Mouse (Mus musculus): ENCODE measurements around the gene Wbp2nl.
A peak's percentile ranks its signal among the peaks of the same experiment; 100 is the strongest.
"Not testable (repeated sequence)": the region's sequence is repeated elsewhere in the genome, so short reads cannot be mapped to it uniquely, and the experiment has no call there.

The Wbp2nl gene

DNA sequence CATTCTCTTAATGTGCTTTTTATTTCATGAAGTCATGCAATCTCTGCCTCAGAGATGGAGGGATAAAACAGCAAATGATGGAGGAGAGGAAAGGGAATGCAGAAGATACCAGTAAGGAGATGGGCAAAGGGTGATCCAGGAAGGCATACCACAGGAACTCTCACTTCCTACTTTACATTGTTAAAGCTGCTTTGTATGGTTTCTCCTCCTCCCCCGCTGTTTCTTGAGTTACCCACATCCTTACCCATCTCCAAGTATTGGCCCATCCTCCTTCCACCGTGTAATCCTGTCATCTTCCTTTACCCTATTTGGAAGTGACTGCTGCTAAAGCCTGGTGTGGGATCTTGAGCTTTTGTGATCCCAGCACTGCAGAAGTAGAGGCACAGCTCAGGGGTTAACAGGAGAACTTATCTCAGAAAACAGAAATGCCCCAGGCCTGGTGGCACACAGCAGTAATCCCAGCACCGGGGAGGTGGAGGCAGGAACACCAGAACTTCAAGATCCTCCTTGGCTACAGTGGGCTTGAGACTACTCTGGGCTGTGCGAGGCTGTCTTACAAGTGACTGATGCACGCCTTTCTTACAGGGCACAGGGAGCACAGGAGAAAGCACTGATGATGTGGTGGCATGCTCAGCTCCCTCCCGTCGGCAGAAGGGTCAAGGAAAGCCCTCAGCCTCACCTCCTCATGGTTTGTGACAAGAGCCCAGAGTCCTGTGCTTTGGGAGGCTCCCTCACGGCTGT is 49.7 kb downstream of the Wbp2nl start:
- no peak for DNase-seq (ENCODE audit: low read depth)

DNA sequence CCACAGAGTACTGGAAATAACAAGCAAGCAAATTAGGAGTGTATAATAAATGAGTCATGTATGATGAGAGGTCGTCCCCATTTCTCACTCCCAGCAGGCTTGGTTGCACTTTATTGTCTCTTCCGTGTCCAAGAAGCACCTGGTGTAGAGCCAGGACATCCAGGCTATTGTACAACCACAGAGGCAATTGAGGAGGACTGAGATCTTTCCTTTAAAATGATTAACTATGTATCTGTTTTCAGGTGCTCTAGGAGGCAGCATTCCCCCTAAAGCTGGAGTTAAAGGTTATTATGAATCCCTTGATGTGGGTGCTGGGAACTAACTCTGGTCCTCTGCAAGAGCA is 50.2 kb downstream of the Wbp2nl start:
- DNase-seq (ENCODE audit: low read depth) = no peak

DNA sequence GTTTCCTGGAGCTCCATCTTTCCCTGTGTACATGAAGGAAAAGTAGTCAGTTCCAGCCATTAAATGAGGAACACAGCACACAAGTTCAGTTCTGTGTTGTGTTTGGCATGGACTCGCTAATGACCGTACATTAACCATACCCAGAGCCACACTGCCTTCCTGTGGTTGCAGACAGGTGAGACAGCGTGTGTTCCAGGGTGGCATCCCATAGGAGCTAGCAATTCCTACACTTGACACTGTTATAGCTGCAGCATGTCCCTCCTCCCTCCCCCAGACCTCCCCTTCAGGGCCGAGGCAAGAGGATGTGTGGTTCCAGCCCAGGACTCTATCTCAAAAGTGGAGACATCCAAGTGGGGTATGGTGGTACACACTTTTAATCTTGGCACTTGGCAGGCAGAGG is 51.6 kb downstream of the Wbp2nl start:
- DNase-seq (ENCODE audit: low read depth) = no peak

DNA sequence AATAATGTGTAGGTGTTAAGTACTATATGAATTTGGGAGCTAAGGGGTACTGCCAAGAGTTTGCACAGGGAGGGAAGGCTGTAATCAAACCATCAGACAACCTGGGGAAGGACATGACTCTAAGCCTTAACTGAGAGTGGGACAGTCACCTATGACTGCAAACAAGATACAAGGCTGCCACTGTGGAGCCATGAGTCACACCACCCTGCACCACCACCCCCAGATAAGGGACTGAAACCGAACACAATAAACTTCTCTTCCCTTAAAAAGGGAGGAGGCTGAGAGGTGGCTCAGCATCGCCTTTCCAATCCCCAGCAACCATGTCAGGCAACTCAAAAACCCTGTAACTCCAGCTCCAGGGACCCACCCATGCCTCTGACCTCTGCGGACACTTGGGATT is 52.7 kb downstream of the Wbp2nl start:
- no peak for DNase-seq (ENCODE audit: low read depth)

DNA sequence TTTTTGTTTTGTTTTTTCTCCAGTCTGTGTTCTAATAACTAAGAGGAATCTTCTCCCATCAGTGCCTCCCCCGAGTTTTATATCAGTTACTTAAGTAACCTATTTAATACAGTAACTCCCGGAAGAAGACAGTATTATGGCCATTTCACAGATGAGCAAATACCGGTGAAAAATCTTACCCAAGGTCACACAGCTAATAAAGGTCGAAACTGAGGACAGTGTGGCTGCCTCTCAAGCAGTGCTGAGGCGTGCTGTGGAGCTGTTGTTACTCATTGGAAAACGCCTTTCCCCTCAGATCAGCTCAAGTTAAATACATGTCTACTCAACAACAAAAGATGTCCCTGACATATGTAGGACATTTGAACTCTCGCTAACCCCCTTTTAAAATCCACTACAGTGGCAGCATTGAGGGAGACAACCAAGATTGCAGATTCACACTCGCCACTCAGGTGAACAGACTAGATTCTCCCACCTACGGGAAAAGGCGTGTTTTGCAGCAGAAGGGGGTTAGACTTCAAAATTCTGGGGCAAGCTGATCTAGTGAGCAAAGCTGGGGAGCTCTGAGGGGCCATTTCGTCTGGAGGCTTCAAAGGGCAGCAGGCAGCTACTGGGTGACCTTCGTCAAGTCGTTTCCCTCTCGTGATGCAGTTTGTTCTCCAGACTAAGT is 54.5 kb downstream of the Wbp2nl start:
- no peak for DNase-seq (ENCODE audit: low read depth)

DNA sequence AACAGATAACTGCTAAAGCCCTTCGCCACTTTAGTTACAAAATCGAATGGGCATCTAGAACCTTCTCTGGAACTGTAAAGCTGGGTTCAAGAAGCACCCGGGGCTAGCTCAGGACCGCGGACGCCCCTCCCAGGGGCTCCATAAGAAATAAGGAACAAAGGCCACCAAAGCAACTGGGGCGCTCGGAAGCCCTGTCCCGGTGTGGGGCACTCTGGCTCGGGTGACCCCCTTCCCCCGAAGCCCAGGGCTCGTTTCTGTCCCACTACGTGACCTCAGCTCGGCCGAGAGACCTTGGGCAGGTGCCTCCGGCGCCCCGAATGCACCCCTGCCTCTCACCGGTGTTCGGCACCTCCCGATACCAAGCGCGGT is 55.0 kb downstream of the Wbp2nl start:
- DNase-seq (ENCODE audit: low read depth) = no peak

DNA sequence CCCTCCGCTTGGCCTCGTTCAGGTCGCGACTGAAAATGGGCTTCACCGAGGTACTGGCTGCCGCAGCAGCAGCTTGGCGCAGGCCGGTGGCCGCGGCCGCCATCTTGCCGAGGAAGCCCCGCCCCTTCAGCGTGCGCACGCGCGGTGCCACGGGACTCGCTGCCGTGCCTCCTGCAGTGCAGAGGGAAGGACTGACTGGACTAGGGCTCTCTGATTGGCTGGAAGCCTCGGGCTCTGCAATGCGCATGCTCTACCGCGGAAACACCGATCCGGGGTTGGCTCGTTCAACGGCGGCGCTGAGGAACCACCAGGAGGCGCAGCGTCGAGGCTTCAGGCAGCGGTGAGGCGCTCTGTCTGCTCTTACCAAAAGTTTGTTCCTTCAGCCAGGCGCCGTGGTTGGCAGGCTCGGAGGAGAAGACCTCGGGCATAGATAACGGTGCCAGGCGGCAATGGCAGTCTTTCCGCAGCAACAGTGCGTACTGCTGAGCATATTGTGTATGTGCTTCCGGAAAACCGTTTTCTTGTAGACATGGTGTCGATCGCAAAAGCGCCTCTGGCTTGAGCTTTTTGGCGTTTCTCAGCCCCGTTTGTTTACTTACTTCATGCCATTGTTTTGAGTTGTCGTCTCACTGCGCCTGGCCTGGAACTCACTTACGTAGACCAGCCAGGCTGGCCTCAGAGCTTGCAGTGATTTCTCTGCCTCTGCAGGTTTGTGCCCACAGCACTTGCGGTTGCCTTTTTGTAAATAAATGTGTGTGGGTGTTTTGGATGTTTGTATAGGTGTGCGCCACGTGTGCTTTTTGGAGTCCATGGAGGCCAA is 55.6 kb downstream of the Wbp2nl start, which contains the start of gene Ndufa6:
Ndufa6 (minus strand) TSS at position 197 of the 820 bp plus-strand sequence.
- DNase-seq (ENCODE audit: low read depth) = peak; percentile 94

DNA sequence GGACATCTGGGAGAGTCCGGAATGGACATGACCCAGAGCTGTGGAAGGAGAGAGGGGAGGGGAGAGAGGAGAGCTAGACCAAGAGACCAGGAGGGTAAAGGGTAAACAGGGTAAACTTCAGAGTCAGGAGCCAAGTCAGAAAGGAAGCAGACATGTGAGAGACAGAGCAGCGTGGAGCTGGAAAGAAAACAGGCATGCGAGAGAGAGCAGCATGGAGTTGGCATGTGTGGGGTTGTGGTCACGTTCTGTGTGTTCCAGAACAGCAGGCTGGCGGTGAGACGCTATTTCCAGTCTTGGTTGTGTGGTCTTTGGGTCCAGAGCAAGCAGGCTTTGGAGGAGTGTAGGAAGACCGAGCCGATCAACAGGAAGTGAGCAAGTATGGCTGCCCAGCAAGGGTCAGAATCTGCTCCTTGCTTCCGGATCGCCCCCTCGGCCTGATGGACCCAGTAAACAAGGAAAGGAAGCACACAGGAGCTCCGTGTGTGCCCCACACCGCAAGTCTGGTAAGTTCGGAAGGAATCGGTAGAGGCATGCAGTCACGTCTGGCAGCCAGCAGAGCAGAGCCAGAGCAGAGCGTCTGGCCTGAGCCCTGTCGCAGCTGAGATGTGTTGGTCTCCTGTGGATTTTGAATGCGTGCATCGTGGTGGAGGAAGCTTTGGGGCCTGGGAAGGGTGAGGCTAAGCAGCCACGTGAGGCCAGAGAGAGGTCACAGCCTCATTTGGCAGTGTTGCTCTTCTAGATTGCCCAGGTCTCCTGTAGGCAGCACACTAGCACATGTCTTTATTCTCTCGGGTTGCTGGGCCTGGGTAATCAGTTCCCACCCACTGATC is 59.9 kb downstream of the Wbp2nl start:
- DNase-seq (ENCODE audit: low read depth) = no peak

DNA sequence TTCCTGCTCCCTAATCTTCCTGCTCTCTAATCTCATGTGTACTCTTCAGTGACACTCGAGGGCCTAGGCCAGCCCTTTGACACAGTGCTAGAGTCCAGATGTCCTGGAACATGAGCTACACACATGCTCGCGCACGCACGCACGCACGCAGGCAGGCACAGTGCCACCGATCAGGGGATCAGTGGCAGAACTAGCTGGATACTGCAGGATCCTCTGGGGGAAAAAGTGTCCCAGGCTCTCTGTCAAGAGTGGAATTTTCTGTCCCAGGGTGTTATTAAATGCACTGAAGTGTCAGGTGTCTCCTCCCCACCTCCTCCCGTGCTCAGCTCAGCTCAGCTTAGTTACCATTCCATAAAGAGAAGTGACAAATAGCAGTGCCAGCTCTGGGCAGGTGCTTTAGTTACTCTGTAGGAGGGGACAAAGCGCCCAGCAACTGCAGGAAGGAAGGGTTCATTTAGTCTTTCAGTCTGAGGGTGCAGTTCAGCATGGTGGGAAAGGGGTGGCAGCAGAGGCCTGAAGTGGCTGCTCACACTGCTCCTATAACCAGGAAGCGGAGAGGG is 62.8 kb downstream of the Wbp2nl start:
- no peak for DNase-seq (ENCODE audit: low read depth)

DNA sequence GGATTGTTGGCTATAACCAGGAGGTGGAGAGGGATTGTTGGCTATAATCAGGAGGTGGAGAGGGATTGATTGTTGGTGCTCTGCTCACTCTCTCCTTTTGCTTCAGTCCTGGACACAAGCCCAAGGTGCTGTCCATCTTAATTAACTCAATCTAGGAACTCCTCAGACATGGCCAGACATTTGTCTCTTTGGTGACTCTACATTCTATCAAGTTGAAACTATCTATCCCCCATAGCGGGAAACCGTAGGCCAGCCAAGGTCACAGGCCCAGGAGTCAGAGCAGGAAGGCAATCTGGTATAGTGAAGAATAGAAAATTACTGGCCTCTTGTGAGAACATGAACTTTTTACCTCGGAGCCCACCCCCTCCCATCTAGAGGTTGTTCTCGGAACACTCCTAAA is 63.5 kb downstream of the Wbp2nl start:
- no peak for DNase-seq (ENCODE audit: low read depth)

DNA sequence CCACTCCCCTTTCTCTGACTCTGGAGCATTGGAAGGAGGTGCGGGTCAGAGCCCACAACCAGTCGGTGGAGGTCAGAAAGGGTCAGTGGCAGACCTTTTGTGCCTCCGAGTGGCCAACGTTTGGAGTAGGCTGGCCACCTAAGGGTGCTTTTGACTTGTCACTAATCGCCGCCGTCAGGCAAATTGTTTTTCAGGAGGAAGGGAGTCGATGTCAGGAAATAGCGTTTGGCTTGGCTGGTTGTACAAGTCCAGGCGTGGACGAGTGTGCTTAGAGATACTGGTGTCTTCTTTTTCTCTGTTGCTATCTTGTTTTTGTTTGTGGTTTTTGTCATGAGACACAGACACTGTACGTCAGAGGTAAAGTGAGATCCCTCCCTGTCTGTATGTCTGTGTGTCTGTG is 65.0 kb downstream of the Wbp2nl start:
- DNase-seq (ENCODE audit: low read depth) = not testable (repeated sequence)

Measured in c-Kit-positive CD71-positive TER-119-negative erythroid progenitor cells, embryonic 14.5 days (primary cell).